Mouse (Mus musculus): ENCODE data around the gene Inpp1.
"Not testable (repeated sequence)": the region's sequence is repeated elsewhere in the genome, so short reads cannot be mapped to it uniquely, and the experiment has no call there.

DNA sequence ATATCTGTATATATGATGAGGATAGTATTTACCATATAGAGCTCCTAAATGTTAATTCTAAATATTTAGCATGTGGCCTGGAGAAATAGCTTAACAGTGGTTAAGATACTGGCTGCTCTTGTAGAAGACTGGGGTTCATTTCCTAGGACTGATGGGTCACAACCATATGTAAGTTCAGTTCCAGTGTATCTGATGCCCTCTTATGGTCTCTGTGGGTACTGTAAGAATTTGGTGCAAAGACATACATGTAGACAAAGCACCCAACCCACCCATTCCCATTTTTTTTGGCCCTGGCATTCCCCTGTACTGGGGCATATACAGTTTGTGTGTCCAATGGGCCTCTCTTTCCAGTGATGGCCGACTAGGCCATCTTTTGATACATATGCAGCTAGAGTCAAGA is 36.5 kb upstream of the Inpp1 start:
- not testable (repeated sequence) for TF ChIP-seq POLR2A (IDR thresholded peaks at IDR 0.05; ENCODE audit: borderline replicate concordance, low read depth, low read length); CTCF (IDR thresholded peaks at IDR 0.05; ENCODE audit: low read depth, low read length)
